Mouse (Mus musculus): ENCODE measurements at regions not wholly inside any gene's neighbourhood (a gene's known extent, or its start where the extent isn't known, plus 50 kb on each side); places are given as distances from the start of the nearest gene placed in this dataset.

- no peak for DNase-seq (ENCODE audit: low spot score in 2 of 2)
Observed at GRCm38 (mm10) chr7:129909730-129910129, 318.1 kb downstream of the Wdr11 start.

- no peak for DNase-seq (ENCODE audit: low spot score in 2 of 2)
Observed at GRCm38 (mm10) chr7:129910826-129911225, 319.2 kb downstream of the Wdr11 start.

- no peak for DNase-seq (ENCODE audit: low spot score in 2 of 2)
Observed at GRCm38 (mm10) chr7:129914871-129915270, 323.2 kb downstream of the Wdr11 start.

- DNase-seq (ENCODE audit: low spot score in 2 of 2), result no peak
Observed at GRCm38 (mm10) chr7:129918240-129919200, 326.9 kb downstream of the Wdr11 start.

GRCm38 (mm10) chr7:129922291-129922690 lies 330.6 kb downstream of the Wdr11 start:
- DNase-seq (ENCODE audit: low spot score in 2 of 2), result no peak

GRCm38 (mm10) chr7:129936731-129937130 lies 345.1 kb downstream of the Wdr11 start:
- DNase-seq (ENCODE audit: low spot score in 2 of 2), result no peak

DNA sequence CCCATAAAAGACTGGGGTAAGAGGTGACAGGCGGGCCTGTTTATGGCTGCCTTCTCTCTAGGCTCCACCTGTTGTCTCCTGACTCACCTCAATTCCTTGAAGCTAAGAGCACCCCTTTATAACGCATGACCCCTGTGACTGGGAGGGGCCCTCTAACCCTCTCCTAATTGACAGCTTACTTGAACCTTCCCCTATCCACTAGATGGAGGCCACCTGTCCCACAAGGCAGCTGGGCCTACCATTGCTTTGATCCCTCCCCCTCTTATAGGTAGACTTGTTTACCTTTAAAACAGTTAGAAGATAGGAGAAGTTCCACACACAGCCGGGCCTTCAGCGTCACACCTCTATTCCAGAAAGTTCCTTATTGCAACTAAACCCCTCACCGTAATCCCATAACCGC lies 346.1 kb downstream of the Wdr11 start:
- no peak for DNase-seq (ENCODE audit: low spot score in 2 of 2)

- no peak for DNase-seq (ENCODE audit: low spot score in 2 of 2)
Observed at GRCm38 (mm10) chr7:129938141-129938540, 346.5 kb downstream of the Wdr11 start.

GRCm38 (mm10) chr7:129939266-129939665 lies 347.6 kb downstream of the Wdr11 start:
- no peak for DNase-seq (ENCODE audit: low spot score in 2 of 2)

GRCm38 (mm10) chr7:129941311-129942029 lies 349.8 kb downstream of the Wdr11 start:
- DNase-seq (ENCODE audit: low spot score in 2 of 2), result no peak

GRCm38 (mm10) chr7:129948613-129949110 lies 357.0 kb downstream of the Wdr11 start:
- no peak for DNase-seq (ENCODE audit: low spot score in 2 of 2)

- no peak for DNase-seq (ENCODE audit: low spot score in 2 of 2)
Observed at GRCm38 (mm10) chr7:129950456-129950855, 358.8 kb downstream of the Wdr11 start.

- DNase-seq (ENCODE audit: low spot score in 2 of 2), result no peak
Observed at GRCm38 (mm10) chr7:129958379-129958778, 366.7 kb downstream of the Wdr11 start.

DNA sequence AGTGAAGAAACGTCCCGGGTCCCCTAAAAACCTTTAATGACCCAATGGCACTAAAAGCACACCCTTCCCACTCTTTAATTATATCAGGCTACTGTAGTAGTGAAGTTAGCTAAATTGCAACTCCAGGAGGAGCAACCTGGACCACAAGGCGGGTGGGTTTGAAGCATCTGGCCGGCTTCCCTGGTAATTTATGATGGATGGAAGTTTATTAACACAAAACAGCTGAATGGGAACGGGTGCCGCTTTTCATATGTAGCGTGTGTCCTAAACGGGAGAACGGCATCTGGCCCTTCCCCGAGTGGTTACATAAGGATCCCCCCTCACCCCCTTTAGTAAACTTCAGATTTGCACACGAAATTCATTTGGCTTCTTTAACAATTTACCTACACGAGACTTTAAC lies 370.9 kb downstream of the Wdr11 start:
- no peak for DNase-seq (ENCODE audit: low spot score in 2 of 2)

DNA sequence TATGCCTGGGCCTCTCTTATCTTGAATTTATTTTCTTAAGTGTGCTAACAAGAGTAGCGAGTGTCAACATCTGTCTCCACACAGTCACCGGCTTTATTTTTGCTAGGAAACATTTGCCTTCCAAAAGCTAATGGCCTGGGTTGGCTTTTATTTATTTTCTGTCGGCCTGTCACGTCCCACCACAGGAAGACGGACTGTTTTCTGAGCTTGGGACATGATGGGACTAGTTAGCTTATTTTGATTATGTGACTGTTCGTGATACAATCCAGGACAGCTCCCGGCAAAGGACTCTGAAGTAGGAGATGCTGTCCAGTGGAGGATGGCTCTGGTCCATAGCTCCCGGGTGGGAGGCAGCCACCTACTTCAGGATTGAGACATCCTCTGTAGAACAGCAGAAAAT lies 372.5 kb downstream of the Wdr11 start:
- no peak for DNase-seq (ENCODE audit: low spot score in 2 of 2)

GRCm38 (mm10) chr7:129965281-129966051 lies 373.8 kb downstream of the Wdr11 start:
- DNase-seq (ENCODE audit: low spot score in 2 of 2), result no peak

DNA sequence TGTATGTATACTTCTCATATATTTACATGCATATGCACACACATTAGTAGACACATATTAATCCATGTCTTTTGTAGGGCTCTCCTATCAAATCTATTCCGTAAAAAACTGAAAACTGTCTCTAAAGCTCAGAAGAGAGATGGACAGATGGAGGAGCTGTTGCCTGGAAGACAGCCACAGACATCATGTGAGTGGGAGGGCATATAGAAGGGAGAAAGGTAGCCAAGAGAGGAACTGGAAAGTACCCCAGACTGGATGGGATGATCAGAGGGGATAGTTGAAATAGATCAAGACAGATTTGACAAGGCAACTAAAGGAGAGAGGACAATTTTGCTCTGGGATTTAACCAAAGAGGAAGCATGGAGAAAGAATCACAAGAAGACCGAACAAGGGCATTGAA lies 375.1 kb downstream of the Wdr11 start:
- DNase-seq (ENCODE audit: low spot score in 2 of 2), result no peak

- no peak for DNase-seq (ENCODE audit: low spot score in 2 of 2)
Observed at GRCm38 (mm10) chr7:129970201-129970600, 378.5 kb downstream of the Wdr11 start.

GRCm38 (mm10) chr7:129974206-129974605 lies 382.5 kb downstream of the Wdr11 start:
- no peak for DNase-seq (ENCODE audit: low spot score in 2 of 2)

- no peak for DNase-seq (ENCODE audit: low spot score in 2 of 2)
Observed at GRCm38 (mm10) chr7:129974837-129975236, 383.2 kb downstream of the Wdr11 start.

GRCm38 (mm10) chr7:129975781-129976514 lies 384.3 kb downstream of the Wdr11 start:
- no peak for DNase-seq (ENCODE audit: low spot score in 2 of 2)

All from adrenal gland, postnatal 4 days (tissue).